10 mouse cellular contexts compared by ENCODE assay signal in the genomic region with DNA sequence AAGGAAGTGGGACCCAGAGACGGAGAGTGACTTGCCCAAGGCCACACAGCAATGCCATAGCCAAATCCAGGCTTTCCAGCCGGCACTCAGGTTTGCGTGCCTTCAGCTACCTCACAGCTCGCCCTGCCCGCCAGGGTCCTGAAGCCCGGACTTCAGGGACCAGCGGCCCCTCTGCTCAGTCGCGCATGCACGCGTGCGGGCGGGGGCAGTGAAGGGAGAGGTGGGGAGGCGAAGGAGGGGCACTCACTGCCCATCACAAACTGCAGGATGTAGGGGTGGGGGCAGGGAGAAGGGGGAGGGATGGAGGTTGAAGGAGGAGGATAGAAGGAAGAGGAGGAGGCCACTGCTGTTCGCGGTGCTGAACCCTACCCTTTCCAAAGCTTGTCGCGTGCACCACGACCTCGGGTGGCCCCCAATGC. TPM values are rescaled to one million over a fixed set of nuclear protein-coding genes. Genes with fewer than 3 reads are reported as not detected.
DNase-seq lines count a peak whose midpoint lies in the region; ATAC-seq lines count a peak whose summit lies in the region.
"Had no signal": no experiment of that assay in that cellular context is flagged by ENCODE, and none has a peak within 500 bp of the region (broad histone marks: within the 10 kb centered on the region; RNA-seq: fewer than 3 reads in every experiment).

No protein-coding gene starts in this region.

- ATAC-seq in forebrain, embryonic 11.5 days (replicated peaks; ENCODE audit: low FRiP score) = no peak
- no peak for ATAC-seq in limb, embryonic 12.5 days (ENCODE audit: insufficient number of reproducible peaks, insufficient read depth, low FRiP score, low TSS enrichment, low read depth)
- ATAC-seq in neural tube, embryonic 14.5 days (ENCODE audit: low read depth) = no peak

- H3K27ac ChIP-seq in forebrain, embryonic 11.5 days (ENCODE audit: low read depth, low read length) = no peak overlapping the region
- no peak overlapping the region for H3K27ac ChIP-seq in limb, embryonic 12.5 days
- peak overlapping the region; percentile 89 for H3K27ac ChIP-seq in neural tube, embryonic 14.5 days (ENCODE audit: low read depth, low read length)
- H3K27ac ChIP-seq: macrophage had no signal

- no peaks in the 10 kb centered on the region for H3K36me3 ChIP-seq in forebrain, embryonic 11.5 days (ENCODE audit: control insufficient read depth, insufficient read depth, low read length)
- H3K36me3 ChIP-seq in limb, embryonic 12.5 days = no peaks in the 10 kb centered on the region
- H3K36me3 ChIP-seq in neural tube, embryonic 14.5 days (ENCODE audit: control insufficient read depth, insufficient read depth, low read length) = no peaks in the 10 kb centered on the region

- 0% methylated on average over 19 of the region's 20 CpGs for WGBS in forebrain, embryonic 11.5 days
- under 1% methylated on average over 20 of the region's 20 CpGs for WGBS in limb, embryonic 12.5 days
- WGBS in neural tube, embryonic 14.5 days = 1% methylated on average over 20 of the region's 20 CpGs

- peak overlapping the region; percentile 12; the same call in 1 of the 2 replicates for H3K4me3 ChIP-seq in forebrain, embryonic 11.5 days (ENCODE audit: low read depth, low read length)
- H3K4me3 ChIP-seq in limb, embryonic 12.5 days (replicated peaks) = peak overlapping the region; percentile 28
- peak overlapping the region; percentile 47 for H3K4me3 ChIP-seq in neural tube, embryonic 14.5 days (ENCODE audit: low read depth, low read length)
- H3K4me3 ChIP-seq: erythroblast, embryonic 14.5 days had no signal

- peaks cover 28% of the 10 kb centered on the region for H3K4me1 ChIP-seq in forebrain, embryonic 11.5 days (replicated peaks; ENCODE audit: control insufficient read depth, insufficient read depth, low read length)
- peaks cover 66% of the 10 kb centered on the region for H3K4me1 ChIP-seq in limb, embryonic 12.5 days (replicated peaks)
- H3K4me1 ChIP-seq in neural tube, embryonic 14.5 days (ENCODE audit: control insufficient read depth, insufficient read depth, low read length) = peaks cover 14% of the 10 kb centered on the region; the same call in 1 of the 2 replicates

- no peak overlapping the region for H3K9ac ChIP-seq in forebrain, embryonic 11.5 days (ENCODE audit: low read length)
- no peak overlapping the region for H3K9ac ChIP-seq in limb, embryonic 12.5 days (replicated peaks)
- peak overlapping the region; percentile 76 for H3K9ac ChIP-seq in neural tube, embryonic 14.5 days (replicated peaks; ENCODE audit: low read depth, low read length)

- peak; percentile 25 to 26 for DNase-seq in kidney, postnatal 4 days
- no peak for DNase-seq in kidney, adult 18-20 months
- DNase-seq in forebrain, embryonic 11.5 days (ENCODE audit: low spot score) = no peak
- no peak for DNase-seq in adrenal gland, adult 18-20 months (ENCODE audit: low spot score in 2 of 2)
- no peak for DNase-seq in right cerebral cortex, postnatal 10 days (ENCODE audit: low spot score in 2 of 2)
- no peak for DNase-seq in frontal cortex, postnatal 10 days (ENCODE audit: low spot score in 2 of 2)

- H3K4me2 ChIP-seq in forebrain, embryonic 11.5 days (ENCODE audit: low read depth, low read length, severe bottlenecking) = 0 out of 2 replicates have a peak overlapping the region, but pooled peaks have one; percentile 24
- peak overlapping the region; percentile 34 for H3K4me2 ChIP-seq in limb, embryonic 12.5 days
- peak overlapping the region; percentile 67 for H3K4me2 ChIP-seq in neural tube, embryonic 14.5 days (ENCODE audit: low read depth, low read length)

- H3K27me3 ChIP-seq in forebrain, embryonic 11.5 days (ENCODE audit: control insufficient read depth, insufficient read depth, low read length) = peaks cover 100% of the 10 kb centered on the region
- H3K27me3 ChIP-seq in limb, embryonic 12.5 days = peaks cover 100% of the 10 kb centered on the region
- H3K27me3 ChIP-seq in neural tube, embryonic 14.5 days (ENCODE audit: control insufficient read depth, insufficient read depth, low read length) = peaks cover 17% of the 10 kb centered on the region; the same call in 1 of the 2 replicates

- no peaks in the 10 kb centered on the region for H3K9me3 ChIP-seq in forebrain, embryonic 11.5 days (ENCODE audit: control insufficient read depth, low read length)
- no peaks in the 10 kb centered on the region for H3K9me3 ChIP-seq in limb, embryonic 12.5 days
- no peaks in the 10 kb centered on the region for H3K9me3 ChIP-seq in neural tube, embryonic 14.5 days (ENCODE audit: control insufficient read depth, low read length)

RNA-seq across cellular contexts. Expression of a gene that starts 1.9 kb away (rescaled TPM):
- polyA plus RNA-seq in forebrain, embryonic 11.5 days (2014; fragmentation: Nextera tagmentation; extraction: Ambion mirVana) = 0.33 and 0.43 TPM in 2 replicates
- polyA plus RNA-seq in limb, embryonic 12.5 days (2016; fragmentation: Nextera tagmentation; extraction: Ambion mirVana) = 0.11 and 0.12 TPM in 2 replicates
- polyA plus RNA-seq in neural tube, embryonic 14.5 days (2014; fragmentation: Nextera tagmentation; extraction: Ambion mirVana) = 22.7 and 23.2 TPM in 2 replicates
- total RNA-seq in adrenal gland, adult 18-20 months (2021) = under 1 TPM; 0.06 to 0.10 TPM

Comparison
In these comparisons a context has a peak if more than half of its experiments do, and no peak if none do; other contexts are left out.
1. DNase-seq: peak in kidney, postnatal 4 days (2 of 2); none in kidney, adult 18-20 months (single experiment), forebrain, embryonic 11.5 days (single experiment), adrenal gland, adult 18-20 months (0 of 2), right cerebral cortex, postnatal 10 days (0 of 2) and frontal cortex, postnatal 10 days (0 of 2).
2. RNA of a gene that starts 1.9 kb away (polyA plus RNA-seq): 22.7 to 23.2 TPM in neural tube, embryonic 14.5 days; 0.33 to 0.43 TPM in forebrain, embryonic 11.5 days and 0.11 to 0.12 TPM in limb, embryonic 12.5 days; every median in the first group is over 10 times any median in the second.
3. Peak in every context shown above with its lines, with median percentiles within 50 percentile points of each other: H3K4me2 ChIP-seq and H3K4me3 ChIP-seq.